Mouse (Mus musculus) spleen, adult 2 months (tissue): ENCODE data around the gene Gtpbp2. TPM values are rescaled to one million over a fixed set of nuclear protein-coding genes. Genes with fewer than 3 reads are reported as not detected.

Source experiments
- DNase-seq, 2 experiments: peaks; one replicate each; pipeline versions ENCODE4 v3.0.0 to v3.0.0-alpha.2; 2012 to 2021; ENCODE audit warnings: low spot score in 2 of 2, low read depth in 1 of 2
- H3K27ac ChIP-seq: fragments of 200-500 bp; 2 replicates; pipeline ENCODE4 v1.5.1; 2012; ENCODE audit warnings: low read length, inconsistent platforms; ENCODE audit not compliant: insufficient read depth
- H3K27me3 ChIP-seq: fragments of 200-500 bp; 2 replicates; pipeline ENCODE4 v1.6.1; 2012; ENCODE audit warnings: mild to moderate bottlenecking, moderate library complexity, low read length, inconsistent platforms; ENCODE audit not compliant: control insufficient read depth, insufficient read depth
- H3K36me3 ChIP-seq: fragments of 200-500 bp; 2 replicates; pipeline ENCODE4 v1.6.1; 2012; ENCODE audit warnings: mild to moderate bottlenecking, low read length, inconsistent platforms; ENCODE audit not compliant: control insufficient read depth, insufficient read depth
- H3K4me1 ChIP-seq: fragments of 200-500 bp; 2 replicates; pipeline ENCODE4 v1.6.1; 2011; ENCODE audit warnings: inconsistent platforms; ENCODE audit not compliant: control insufficient read depth, insufficient read depth, insufficient read length
- H3K4me3 ChIP-seq: fragments of 200-500 bp; 2 replicates; pipeline ENCODE4 v1.5.1; 2011; ENCODE audit warnings: mild to moderate bottlenecking, inconsistent platforms; ENCODE audit not compliant: insufficient read depth, insufficient read length; ENCODE audit errors: extremely low read depth
- CTCF ChIP-seq: fragments of 200-500 bp; IDR thresholded peaks from 2 replicates; pipeline ENCODE4 v1.5.1; 2011; ENCODE audit warnings: mild to moderate bottlenecking, inconsistent platforms; ENCODE audit not compliant: insufficient read depth, insufficient read length, insufficient replicate concordance; ENCODE audit errors: extremely low read depth
- POLR2A ChIP-seq: fragments of 200-500 bp; IDR thresholded peaks from 2 replicates; pipeline ENCODE4 v1.6.1; 2011; ENCODE audit warnings: low read depth, low read length, inconsistent platforms
- whole genome bisulfite sequencing: fragments of 180-500 bp; shearing (Covaris S2); methylation state at CpG from one replicate; pipeline ENCODE4 v1.1.7; 2018; 5-methylcytosine and 5-hydroxymethylcytosine counted together
- polyA plus RNA-seq: library from polyadenylated mRNA; depleted of rRNA; stranded (reverse); fragments of >200 nt; gene quantifications from 2 replicates; pipeline ENCODE4 v1.2.3, GENCODE M21; 2012

Gtpbp2 gene
- polyA plus RNA-seq, 1 experiment, result 176 TPM

GRCm38 (mm10) chr17:46168318-46168717 is 7.5 kb downstream of the Gtpbp2 start:
- no peak overlapping the region for H3K27ac ChIP-seq
- 43% methylated on average over 5 of the region's 5 CpGs for WGBS

GRCm38 (mm10) chr17:46168768-46169167 is 7.9 kb downstream of the Gtpbp2 start:
- Histone ChIP-seq H3K4me3 (no peak overlapping the region), H3K27me3 (no peaks in the 10 kb centered on the region), H3K27ac (no peak overlapping the region), H3K36me3 (peaks cover 46% of the 10 kb centered on the region), H3K4me1 (no peaks in the 10 kb centered on the region; the same call in 1 of the 2 replicates)
- 91% methylated on average over 5 of the region's 5 CpGs for WGBS
- TF ChIP-seq POLR2A (no peak), CTCF (no peak)
- DNase-seq, result no peak

More at GRCm38 (mm10) chr17:46168318-46168717, 7.5 kb downstream of the Gtpbp2 start:
- no peaks in the 10 kb centered on the region for H3K27me3 ChIP-seq
- no peak for DNase-seq
- H3K4me1 ChIP-seq, result peaks cover 2% of the 10 kb centered on the region; the same call in 1 of the 2 replicates
- no peak overlapping the region for H3K4me3 ChIP-seq
- H3K36me3 ChIP-seq, result peaks cover 46% of the 10 kb centered on the region
- TF ChIP-seq CTCF (no peak), POLR2A (no peak)

- peak; percentile 33; the same call in 1 of the 2 replicates for TF ChIP-seq CTCF
- no peak for TF ChIP-seq POLR2A
- H3K27ac ChIP-seq, result no peak overlapping the region
- H3K4me1 ChIP-seq, result no peaks in the 10 kb centered on the region
- H3K27me3 ChIP-seq, result no peaks in the 10 kb centered on the region
- H3K4me3 ChIP-seq, result no peak overlapping the region
- DNase-seq, result peak in 1 of 2 experiments; percentile 26
- WGBS, result 89% methylated on average over 3 of the region's 3 CpGs
- H3K36me3 ChIP-seq, result peaks cover 38% of the 10 kb centered on the region
Observed at GRCm38 (mm10) chr17:46170538-46170937, 9.7 kb downstream of the Gtpbp2 start.

GRCm38 (mm10) chr17:46182273-46182672 is 21.4 kb downstream of the Gtpbp2 start:
- TF ChIP-seq CTCF (no peak), POLR2A (no peak)

GRCm38 (mm10) chr17:46188829-46189228 is 28.0 kb downstream of the Gtpbp2 start:
- WGBS, result 91% methylated on average over 2 of the region's 2 CpGs
- Histone ChIP-seq H3K4me1 (no peaks in the 10 kb centered on the region), H3K36me3 (peaks cover 32% of the 10 kb centered on the region), H3K27ac (no peak overlapping the region), H3K27me3 (no peaks in the 10 kb centered on the region), H3K4me3 (no peak overlapping the region)
- no peak for DNase-seq
- TF ChIP-seq CTCF (no peak), POLR2A (no peak)

More at GRCm38 (mm10) chr17:46182273-46182672, 21.4 kb downstream of the Gtpbp2 start:
- Histone ChIP-seq H3K36me3 (peaks cover 47% of the 10 kb centered on the region), H3K27ac (no peak overlapping the region), H3K4me1 (no peaks in the 10 kb centered on the region), H3K4me3 (no peak overlapping the region), H3K27me3 (no peaks in the 10 kb centered on the region)
- WGBS, result 95% methylated on average over 4 of the region's 4 CpGs
- DNase-seq, result no peak

GRCm38 (mm10) chr17:46201151-46201550 is 40.3 kb downstream of the Gtpbp2 start:
- no peak overlapping the region; the same call in 1 of the 2 replicates for H3K4me3 ChIP-seq
- peaks cover 9% of the 10 kb centered on the region for H3K36me3 ChIP-seq
- H3K27me3 ChIP-seq, result no peaks in the 10 kb centered on the region
- DNase-seq, result no peak
- H3K4me1 ChIP-seq, result peaks cover 5% of the 10 kb centered on the region; the same call in 1 of the 2 replicates
- no peak overlapping the region for H3K27ac ChIP-seq
- no peak for TF ChIP-seq POLR2A
- 51% methylated on average over 6 of the region's 6 CpGs for WGBS

- no peaks in the 10 kb centered on the region for H3K27me3 ChIP-seq
- H3K4me3 ChIP-seq, result peak within 1 kb of the TSS; percentile 98
- H3K4me1 ChIP-seq, result peaks cover 5% of the 10 kb centered on the region; the same call in 1 of the 2 replicates
- TF ChIP-seq POLR2A, result no peak; the same call in 1 of the 2 replicates
- WGBS, result 1% methylated on average over 66 of the region's 66 CpGs
- peak; percentile 85 to 90 for DNase-seq
- H3K27ac ChIP-seq, result peak within 1 kb of the TSS; percentile 73
- H3K36me3 ChIP-seq, result peaks cover 6% of the 10 kb centered on the region
Observed at GRCm38 (mm10) chr17:46202421-46203071, 41.7 kb downstream of the Gtpbp2 start, which contains the start of the genes Polh and Xpo5. TSS of gene Polh (minus strand) at chr17:46202645. TSS of gene Xpo5 (plus strand) at chr17:46202782.
